Mouse (Mus musculus): Measurements from ENCODE around the gene Ccdc9b. TPM values are rescaled to one million over a fixed set of nuclear protein-coding genes. Genes with fewer than 3 reads are reported as not detected.

The Ccdc9b gene
- total and polyA plus RNA-seq, 3 experiments, result not detected

DNA sequence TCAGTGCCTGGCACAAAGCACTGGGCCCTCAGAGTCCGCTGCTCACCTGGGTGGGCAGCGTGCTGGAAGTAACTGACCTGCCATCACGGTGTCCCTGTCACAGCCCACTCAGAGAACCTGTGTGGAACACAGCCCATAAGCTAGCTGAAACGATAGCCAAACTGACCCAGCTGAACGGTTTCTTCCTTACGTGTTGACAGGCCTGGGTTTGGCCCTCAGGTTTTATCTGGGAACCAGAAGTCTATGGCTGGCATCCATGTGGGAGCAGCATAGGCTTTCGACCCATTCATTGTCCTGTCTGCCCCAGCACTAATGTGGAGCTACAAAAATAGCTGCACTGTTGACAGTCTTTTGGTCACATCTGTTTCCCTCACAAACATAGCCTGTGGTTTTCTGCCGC lies 12.0 kb downstream of the Ccdc9b start:
- Histone ChIP-seq H3K4me1 (ENCODE audit: control insufficient read depth in 1 of 2, insufficient read depth in 2 of 2) (peaks cover 4 to 40% of the 10 kb centered on the region in 2 experiments; a peak in 3 of 4 replicates), H3K9me3 (replicated peaks; ENCODE audit: low read length) (no peaks in the 10 kb centered on the region), H3K79me2 (replicated peaks; ENCODE audit: control insufficient read depth, extremely low read depth, insufficient read depth, poor library complexity, severe bottlenecking) (no peaks in the 10 kb centered on the region), H3K9ac (ENCODE audit: insufficient read depth, low read depth) (no peak overlapping the region), H3K4me3 (replicated peaks in 1 of 3; ENCODE audit: low read depth in 2 of 3, low read length in 2 of 3, poor library complexity in 1 of 3) (no peak overlapping the region), H3K27me3 (replicated peaks) (no peaks in the 10 kb centered on the region), H3K27ac (ENCODE audit: insufficient read depth, low read depth) (no peak overlapping the region), H3K4me2 (ENCODE audit: insufficient read depth, low read depth, poor library complexity, severe bottlenecking) (no peak overlapping the region), H3K36me3 (replicated peaks in 1 of 2; ENCODE audit: control insufficient read depth in 1 of 2, insufficient read depth in 1 of 2, low read length in 1 of 2) (peaks cover 0 to 14% of the 10 kb centered on the region in 2 experiments)
- in situ Hi-C loops (cut with MboI; ENCODE audit: low pct_ligation_motif_present, low pct_unique_long_range_greater_than_20kb, low sequenced_read_pairs) (loop anchor here (25.0 kb wide), 1 partner anchor 437 kb away; no protein-coding TSS in a partner anchor), dilution Hi-C loops (cut with MboI; ENCODE audit: extremely low pct_ligation_motif_present, extremely low pct_unique_long_range_greater_than_20kb, low sequenced_read_pairs) (no loop called here)
- TF ChIP-seq NELFE (IDR thresholded peaks at IDR 0.05; ENCODE audit: low read depth, low read length), result no peak
- TF ChIP-seq E2F4 (IDR thresholded peaks at IDR 0.05; ENCODE audit: insufficient replicate concordance, low read depth, low read length), result no peak
- TF ChIP-seq SMC3 (IDR thresholded peaks at IDR 0.05; ENCODE audit: low read depth, low read length), result no peak
- no peak for TF ChIP-seq USF1 (IDR thresholded peaks at IDR 0.05; ENCODE audit: low read depth, low read length)
- no peak for TF ChIP-seq TCF12 (IDR thresholded peaks at IDR 0.05; ENCODE audit: low read depth, low read length)
- no peak for TF ChIP-seq JUN (IDR thresholded peaks at IDR 0.05; ENCODE audit: insufficient read depth, low read depth, low read length)
- no peak for TF ChIP-seq ZKSCAN1 (IDR thresholded peaks at IDR 0.05; ENCODE audit: borderline replicate concordance, low read depth, low read length)
- no peak for DNase-seq (ENCODE audit: extremely low read depth)

DNA sequence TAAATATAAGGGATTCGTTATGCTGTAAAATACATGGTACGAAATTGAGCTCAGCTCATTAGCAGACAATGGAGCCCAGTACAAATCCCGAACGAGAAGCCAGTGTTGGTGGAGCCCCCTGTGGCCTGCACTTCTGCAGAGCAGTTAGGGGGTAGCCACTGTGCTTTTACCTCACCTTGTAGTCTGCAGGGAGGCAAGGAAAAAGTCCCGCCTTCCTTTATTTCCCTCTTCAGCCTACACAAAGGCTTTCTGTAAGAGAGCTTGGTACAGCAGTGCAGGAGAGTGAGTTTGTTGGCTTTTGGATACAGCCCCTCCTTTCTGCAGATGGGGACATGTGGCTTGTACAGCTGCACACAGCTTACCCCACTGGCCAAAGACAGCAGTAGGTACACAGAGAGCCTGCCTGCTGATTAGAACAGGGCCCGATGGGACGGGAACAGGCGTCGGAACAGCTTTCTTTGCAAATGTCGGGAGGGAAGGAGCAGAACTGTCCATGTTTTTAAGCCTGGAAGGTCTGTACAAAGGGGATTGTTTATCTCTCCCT lies 13.0 kb downstream of the Ccdc9b start:
- peaks cover 0 to 14% of the 10 kb centered on the region in 2 experiments for H3K36me3 ChIP-seq (replicated peaks in 1 of 2; ENCODE audit: control insufficient read depth in 1 of 2, insufficient read depth in 1 of 2, low read length in 1 of 2)
- peaks cover 4 to 49% of the 10 kb centered on the region in 2 experiments; a peak in 3 of 4 replicates for H3K4me1 ChIP-seq (ENCODE audit: control insufficient read depth in 1 of 2, insufficient read depth in 2 of 2)
- dilution Hi-C loops (cut with MboI; ENCODE audit: extremely low pct_ligation_motif_present, extremely low pct_unique_long_range_greater_than_20kb, low sequenced_read_pairs), result no loop called here

More for the DNA sequence above, 13.0 kb downstream of the Ccdc9b start:
- no peak overlapping the region for H3K27ac ChIP-seq (ENCODE audit: insufficient read depth, low read depth)
- no peaks in the 10 kb centered on the region for H3K79me2 ChIP-seq (replicated peaks; ENCODE audit: control insufficient read depth, extremely low read depth, insufficient read depth, poor library complexity, severe bottlenecking)
- H3K27me3 ChIP-seq (replicated peaks), result peaks cover 4% of the 10 kb centered on the region
- in situ Hi-C loops (cut with MboI; ENCODE audit: low pct_ligation_motif_present, low pct_unique_long_range_greater_than_20kb, low sequenced_read_pairs), result loop anchor here (25.0 kb wide), 1 partner anchor 262 kb away; the partner anchor contains the start of gene Srp14
- DNase-seq (ENCODE audit: extremely low read depth), result no peak
- no peak overlapping the region for H3K4me2 ChIP-seq (ENCODE audit: insufficient read depth, low read depth, poor library complexity, severe bottlenecking)
- no peak overlapping the region for H3K9ac ChIP-seq (ENCODE audit: insufficient read depth, low read depth)
- H3K9me3 ChIP-seq (replicated peaks; ENCODE audit: low read length), result no peaks in the 10 kb centered on the region
- no peak for TF ChIP-seq KAT2A (IDR thresholded peaks at IDR 0.05; ENCODE audit: insufficient replicate concordance, low read length)
- TF ChIP-seq PAX5 (IDR thresholded peaks at IDR 0.05; ENCODE audit: low read length), result no peak
- no peak for TF ChIP-seq MAFK (IDR thresholded peaks at IDR 0.05; ENCODE audit: insufficient replicate concordance, low read length)
- TF ChIP-seq TCF12 (IDR thresholded peaks at IDR 0.05; ENCODE audit: low read depth, low read length), result no peak
- TF ChIP-seq GABPA (IDR thresholded peaks at IDR 0.05; ENCODE audit: insufficient replicate concordance, low read depth, low read length), result no peak
- no peak for TF ChIP-seq RCOR1 (conservative IDR thresholded peaks at IDR 0.05; ENCODE audit: low read depth, low read length)
- no peak for TF ChIP-seq HCFC1 (IDR thresholded peaks at IDR 0.05; ENCODE audit: low read depth, low read length)
- no peak for TF ChIP-seq JUND (conservative IDR thresholded peaks at IDR 0.05; ENCODE audit: low read depth, low read length)
- TF ChIP-seq TBP (conservative IDR thresholded peaks at IDR 0.05; ENCODE audit: low read depth, low read length), result no peak
- no peak for TF ChIP-seq CHD1 (IDR thresholded peaks at IDR 0.05; ENCODE audit: low read depth, low read length)
- no peak for TF ChIP-seq JUN (IDR thresholded peaks at IDR 0.05; ENCODE audit: insufficient read depth, low read depth, low read length)
- TF ChIP-seq RAD21 (IDR thresholded peaks at IDR 0.05; ENCODE audit: low read depth, low read length), result no peak
- TF ChIP-seq ZC3H11A (IDR thresholded peaks at IDR 0.05; ENCODE audit: low read depth, low read length), result no peak
- TF ChIP-seq MEF2A (IDR thresholded peaks at IDR 0.05; ENCODE audit: borderline replicate concordance, low read depth, low read length), result no peak
- no peak for TF ChIP-seq MAX (IDR thresholded peaks at IDR 0.05; ENCODE audit: low read length)
- TF ChIP-seq EP300 (IDR thresholded peaks at IDR 0.05; ENCODE audit: low read length), result no peak
- TF ChIP-seq UBTF (IDR thresholded peaks at IDR 0.05; ENCODE audit: low read depth, low read length), result no peak
- no peak for TF ChIP-seq ELF1 (IDR thresholded peaks at IDR 0.05; ENCODE audit: low read depth, low read length)
- TF ChIP-seq MAZ (IDR thresholded peaks at IDR 0.05; ENCODE audit: low read depth, low read length), result no peak
- no peak for TF ChIP-seq CTCF (conservative IDR thresholded peaks at IDR 0.05 in 1 of 2, IDR thresholded peaks at IDR 0.05 in 1 of 2; ENCODE audit: low read depth in 2 of 2, low read length in 2 of 2)
- H3K4me3 ChIP-seq (replicated peaks in 1 of 3; ENCODE audit: low read depth in 2 of 3, low read length in 2 of 3, poor library complexity in 1 of 3), result no peak overlapping the region

Measured in CH12.LX (cell line).